Mouse (Mus musculus) liver, embryonic 14.5 days (tissue): ENCODE results near the gene Gm20219. TPM values are rescaled to one million over a fixed set of nuclear protein-coding genes. Genes with fewer than 3 reads are reported as not detected.

Source experiments
- ATAC-seq: fragments of 200-750 bp; cut with Nextera tagmentation; 2 replicates; pipeline ENCODE4 v1.8.0; 2017; ENCODE audit warnings: moderate number of reproducible peaks, mild to moderate bottlenecking, moderate library complexity; ENCODE audit not compliant: insufficient read depth
- DNase-seq, 3 experiments: peaks; one replicate each; pipeline ENCODE4 v3.0.0-alpha.2; 2012 to 2013; ENCODE audit warnings: low read depth in 3 of 3, low spot score in 3 of 3
- H3K27ac ChIP-seq: fragments of 300-500 bp; sonication (generic); 2 replicates; pipeline ENCODE4 v1.5.1; 2014; ENCODE audit warnings: moderate library complexity, mild to moderate bottlenecking, control low read depth, inconsistent platforms
- H3K27me3 ChIP-seq: fragments of 300-500 bp; sonication (generic); 2 replicates; pipeline ENCODE4 v1.6.1; 2014; ENCODE audit warnings: mild to moderate bottlenecking, low read length, moderate library complexity; ENCODE audit not compliant: control insufficient read depth, insufficient read depth
- H3K36me3 ChIP-seq: fragments of 300-500 bp; sonication (generic); replicated peaks from 2 replicates; pipeline ENCODE4 v1.6.1; 2014; ENCODE audit warnings: low read depth; ENCODE audit not compliant: control insufficient read depth, insufficient read depth
- H3K4me1 ChIP-seq, 2 experiments: fragments of 200-500 bp in 1 of 2; fragments of 300-500 bp in 1 of 2; sonication (generic) in 1 of 2; replicated peaks; 2 replicates each; pipeline ENCODE4 v1.6.1; 2012 to 2014; ENCODE audit warnings: antibody characterized with exemption in 1 of 2, inconsistent platforms in 1 of 2, low read length in 1 of 2; ENCODE audit not compliant: control insufficient read depth in 2 of 2, insufficient read depth in 2 of 2
- H3K4me2 ChIP-seq: fragments of 300-500 bp; sonication (generic); 2 replicates; pipeline ENCODE4 v1.6.1; 2014; ENCODE audit warnings: low read depth, mild to moderate bottlenecking, control low read depth, moderate library complexity
- H3K4me3 ChIP-seq, 2 experiments: fragments of 200-500 bp in 1 of 2; fragments of 300-500 bp in 1 of 2; sonication (generic) in 1 of 2; 2 replicates each; pipeline ENCODE4 v1.5.1; 2012 to 2014; ENCODE audit warnings: low read depth in 2 of 2, low read length in 2 of 2, mild to moderate bottlenecking in 2 of 2, control low read depth in 1 of 2, inconsistent platforms in 1 of 2, moderate library complexity in 1 of 2; ENCODE audit not compliant: insufficient read depth in 1 of 2
- H3K9ac ChIP-seq: fragments of 300-500 bp; sonication (generic); replicated peaks from 2 replicates; pipeline ENCODE4 v1.6.1; 2014; ENCODE audit warnings: mild to moderate bottlenecking, control low read depth, moderate library complexity
- H3K9me3 ChIP-seq: fragments of 300-500 bp; sonication (generic); 2 replicates; pipeline ENCODE4 v1.6.1; 2016; ENCODE audit warnings: low read length, mixed read lengths; ENCODE audit not compliant: control insufficient read depth
- CTCF ChIP-seq: IDR thresholded peaks from 2 replicates; pipeline ENCODE4 v1.5.1; 2016; ENCODE audit warnings: antibody characterized with exemption, low read depth, control low read depth
- EP300 ChIP-seq: IDR thresholded peaks from 2 replicates; pipeline ENCODE4 v1.6.1; 2016; ENCODE audit warnings: antibody characterized with exemption, low read depth
- WGBS: fragments of 180-500 bp; shearing (Covaris S2); extraction: QIAGEN DNeasy Blood & Tissue Kit; methylation state at CpG from one replicate; pipeline ENCODE4 v1.1.7; 2014; ENCODE audit not compliant: insufficient replicate concordance; 5-methylcytosine and 5-hydroxymethylcytosine counted together
- polyA plus RNA-seq, 2 experiments: library from polyadenylated mRNA; depleted of rRNA in 1 of 2; stranded (reverse) in 1 of 2; unstranded in 1 of 2; fragments of >200 nt; fragmentation: Nextera tagmentation in 1 of 2; extraction: Ambion mirVana in 1 of 2; gene quantifications; 2 replicates each; pipeline versions ENCODE4 v1.2.1 to v1.2.3; 2012 to 2014

The Gm20219 gene
- polyA plus RNA-seq, 2 experiments, result 0.22 TPM; not detected in 1

- no peak overlapping the region for H3K4me2 ChIP-seq
- H3K36me3 ChIP-seq, result peaks cover 28% of the 10 kb centered on the region
- DNase-seq (peak in 2 of 3 experiments; percentile 27 to 37), ATAC-seq (peak; percentile 40; the same call in 1 of the 2 replicates)
- no peak overlapping the region for H3K4me3 ChIP-seq
- no peaks in the 10 kb centered on the region for H3K27me3 ChIP-seq
- no peak overlapping the region for H3K27ac ChIP-seq
- TF ChIP-seq EP300 (no peak), CTCF (peak; percentile 92)
- H3K9me3 ChIP-seq, result no peaks in the 10 kb centered on the region
- H3K9ac ChIP-seq, result no peak overlapping the region
- 10% methylated on average over 3 of the region's 3 CpGs for WGBS
- no peaks in the 10 kb centered on the region for H3K4me1 ChIP-seq
Measured at GRCm38 (mm10) chr17:56558448-56558847, 4.3 kb upstream of the Gm20219 start.

- H3K4me3 ChIP-seq, result no peak overlapping the region
- no peaks in the 10 kb centered on the region for H3K4me1 ChIP-seq
- H3K4me2 ChIP-seq, result no peak overlapping the region
- H3K9ac ChIP-seq, result no peak overlapping the region
- peak; percentile 100 for TF ChIP-seq CTCF
- no peak for TF ChIP-seq EP300
- WGBS, result 50% methylated on average over 5 of the region's 5 CpGs
- no peaks in the 10 kb centered on the region for H3K9me3 ChIP-seq
- H3K27me3 ChIP-seq, result no peaks in the 10 kb centered on the region
- H3K36me3 ChIP-seq, result no peaks in the 10 kb centered on the region
- ATAC-seq (0 out of 2 replicates have a peak, but pooled peaks have one; percentile 46), DNase-seq (peak; percentile 42 to 53 (median 47))
- no peak overlapping the region for H3K27ac ChIP-seq
Measured at GRCm38 (mm10) chr17:56552781-56553363, 1.3 kb downstream of the Gm20219 start.

- ATAC-seq (no peak), DNase-seq (no peak)
- TF ChIP-seq CTCF (no peak), EP300 (no peak)
- 70% methylated on average over 6 of the region's 6 CpGs for WGBS
- Histone ChIP-seq H3K9ac (no peak overlapping the region), H3K4me1 (no peaks in the 10 kb centered on the region), H3K27me3 (no peaks in the 10 kb centered on the region), H3K36me3 (no peaks in the 10 kb centered on the region), H3K4me2 (no peak overlapping the region), H3K27ac (no peak overlapping the region), H3K4me3 (no peak overlapping the region), H3K9me3 (no peaks in the 10 kb centered on the region)
Measured at GRCm38 (mm10) chr17:56551841-56552581, 2.2 kb downstream of the Gm20219 start.

GRCm38 (mm10) chr17:56550784-56551475 is 3.3 kb downstream of the Gm20219 start:
- WGBS, result 76% methylated on average over 12 of the region's 12 CpGs
- no peak overlapping the region for H3K27ac ChIP-seq
- H3K4me3 ChIP-seq, result no peak overlapping the region

More at GRCm38 (mm10) chr17:56550784-56551475, 3.3 kb downstream of the Gm20219 start:
- DNase-seq (no peak), ATAC-seq (no peak)
- no peaks in the 10 kb centered on the region for H3K9me3 ChIP-seq
- no peak for TF ChIP-seq CTCF
- TF ChIP-seq EP300, result no peak
- no peak overlapping the region for H3K9ac ChIP-seq
- H3K4me2 ChIP-seq, result no peak overlapping the region
- no peaks in the 10 kb centered on the region for H3K36me3 ChIP-seq
- no peaks in the 10 kb centered on the region for H3K27me3 ChIP-seq
- H3K4me1 ChIP-seq, result no peaks in the 10 kb centered on the region; a peak in 1 of 4 replicates
